Mouse (Mus musculus) midbrain, embryonic 13.5 days (tissue): ENCODE measurements around the gene Ninj2. TPM values are rescaled to one million over a fixed set of nuclear protein-coding genes. Genes with fewer than 3 reads are reported as not detected.

Experiments used
- ATAC-seq: fragments of 200-750 bp; cut with Nextera tagmentation; 2 replicates; pipeline ENCODE4 v1.8.0; 2017; ENCODE audit warnings: mild to moderate bottlenecking, moderate TSS enrichment, moderate library complexity
- H3K27ac ChIP-seq: fragments of 300-500 bp; sonication (generic); 2 replicates; pipeline ENCODE4 v1.5.1; 2015; ENCODE audit warnings: inconsistent platforms, mild to moderate bottlenecking, moderate library complexity
- H3K27me3 ChIP-seq: fragments of 300-500 bp; sonication (generic); 2 replicates; pipeline ENCODE4 v1.6.1; 2015; ENCODE audit warnings: mild to moderate bottlenecking, inconsistent platforms
- H3K36me3 ChIP-seq: fragments of 300-500 bp; sonication (generic); 2 replicates; pipeline ENCODE4 v1.6.1; 2015; ENCODE audit warnings: mild to moderate bottlenecking, inconsistent platforms
- H3K4me1 ChIP-seq: fragments of 300-500 bp; sonication (generic); replicated peaks from 2 replicates; pipeline ENCODE4 v1.6.1; 2015; ENCODE audit warnings: inconsistent platforms
- H3K4me2 ChIP-seq: fragments of 300-500 bp; sonication (generic); replicated peaks from 2 replicates; pipeline ENCODE4 v1.6.1; 2015; ENCODE audit warnings: moderate library complexity, mild to moderate bottlenecking, inconsistent platforms
- H3K4me3 ChIP-seq: fragments of 300-500 bp; sonication (generic); replicated peaks from 2 replicates; pipeline ENCODE4 v1.5.1; 2015; ENCODE audit warnings: mild to moderate bottlenecking, inconsistent platforms
- H3K9ac ChIP-seq: fragments of 300-500 bp; sonication (generic); replicated peaks from 2 replicates; pipeline ENCODE4 v1.6.1; 2015; ENCODE audit warnings: mild to moderate bottlenecking, inconsistent platforms
- H3K9me3 ChIP-seq: fragments of 300-500 bp; sonication (generic); 2 replicates; pipeline ENCODE4 v1.6.1; 2016; ENCODE audit warnings: mild to moderate bottlenecking, inconsistent platforms
- WGBS: fragments of 180-500 bp; shearing (Covaris S2); methylation state at CpG from one replicate; pipeline ENCODE4 v1.1.7; 2015; 5-methylcytosine and 5-hydroxymethylcytosine counted together
- polyA plus RNA-seq: library from polyadenylated mRNA; unstranded; fragments of >200 nt; fragmentation: Nextera tagmentation; extraction: Ambion mirVana; gene quantifications from 2 replicates; pipeline ENCODE4 v1.2.1, GENCODE M21; 2015

Gene Ninj2
- polyA plus RNA-seq, 1 experiment from 2014 or later = not detected

DNA sequence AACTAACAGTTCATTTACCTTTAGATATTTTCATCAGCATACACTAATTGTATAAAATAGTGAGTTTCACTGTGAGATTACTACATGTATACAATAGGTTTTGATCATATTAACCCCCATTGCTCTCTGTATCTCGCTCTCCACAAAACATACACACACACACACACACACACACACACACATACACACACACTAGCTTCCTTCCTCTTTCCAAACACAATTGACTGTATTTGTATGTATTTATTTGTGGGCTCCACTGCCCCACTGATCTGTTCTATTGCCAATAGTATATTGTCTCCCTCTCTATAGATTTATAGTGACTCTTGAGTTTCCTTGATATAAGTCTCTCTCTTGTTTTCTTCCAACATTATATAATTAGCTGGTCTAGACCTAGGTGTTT lies 2.4 kb downstream of the Ninj2 start:
- H3K9me3 ChIP-seq = no peaks in the 10 kb centered on the region
- H3K4me3 ChIP-seq = no peak overlapping the region
- 100% methylated on average over 1 of the region's 1 CpGs for WGBS

DNA sequence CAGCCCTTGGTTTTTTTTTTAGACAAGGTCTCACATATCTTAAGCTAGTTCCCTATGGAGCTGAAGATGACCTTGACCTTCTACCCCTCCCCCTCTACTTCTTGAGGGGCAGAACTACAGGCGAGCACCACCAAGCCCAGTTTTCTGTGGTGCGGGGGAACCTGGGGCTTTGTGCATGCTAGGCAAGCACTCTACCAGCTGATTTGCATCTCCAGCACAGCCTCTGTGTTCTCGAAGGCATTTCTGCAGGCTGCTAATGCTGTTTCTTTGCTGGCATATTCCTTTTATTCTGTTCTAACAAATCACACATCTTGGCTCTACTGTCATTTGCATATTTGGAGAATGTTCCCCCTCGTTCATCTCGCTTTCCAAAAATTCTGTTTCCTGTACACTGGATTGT lies 6.2 kb downstream of the Ninj2 start:
- Histone ChIP-seq H3K9ac (no peak overlapping the region), H3K4me1 (no peaks in the 10 kb centered on the region), H3K27me3 (no peaks in the 10 kb centered on the region), H3K9me3 (no peaks in the 10 kb centered on the region), H3K4me3 (no peak overlapping the region), H3K4me2 (no peak overlapping the region), H3K36me3 (no peaks in the 10 kb centered on the region), H3K27ac (no peak overlapping the region)
- 78% methylated on average over 5 of the region's 5 CpGs for WGBS
- no peak for ATAC-seq

More for the DNA sequence above, 2.4 kb downstream of the Ninj2 start:
- Histone ChIP-seq H3K36me3 (no peaks in the 10 kb centered on the region), H3K4me1 (no peaks in the 10 kb centered on the region; the same call in 1 of the 2 replicates), H3K4me2 (no peak overlapping the region), H3K27ac (no peak overlapping the region), H3K9ac (no peak overlapping the region), H3K27me3 (no peaks in the 10 kb centered on the region)
- no peak for ATAC-seq

DNA sequence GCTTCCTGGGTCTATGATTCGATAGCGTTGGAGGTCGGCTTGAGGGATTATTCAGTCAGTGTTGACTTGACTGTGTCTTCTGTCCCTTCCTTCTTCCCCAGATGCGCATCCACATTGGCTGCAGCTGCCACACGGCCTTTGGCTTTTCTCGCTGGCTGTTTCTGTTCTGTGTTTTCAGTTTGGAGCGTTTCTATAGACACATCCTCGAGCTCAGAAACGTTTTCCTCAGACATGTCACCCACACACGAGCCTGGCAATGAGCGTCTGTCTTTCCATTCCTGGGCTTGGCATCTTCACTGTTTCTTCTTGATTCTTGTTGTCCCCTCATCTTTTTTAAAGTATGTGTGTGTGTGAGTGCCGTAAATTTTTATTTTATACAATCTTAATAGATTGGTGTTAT lies 8.1 kb downstream of the Ninj2 start:
- H3K4me3 ChIP-seq = no peak overlapping the region
- no peak for ATAC-seq

DNA sequence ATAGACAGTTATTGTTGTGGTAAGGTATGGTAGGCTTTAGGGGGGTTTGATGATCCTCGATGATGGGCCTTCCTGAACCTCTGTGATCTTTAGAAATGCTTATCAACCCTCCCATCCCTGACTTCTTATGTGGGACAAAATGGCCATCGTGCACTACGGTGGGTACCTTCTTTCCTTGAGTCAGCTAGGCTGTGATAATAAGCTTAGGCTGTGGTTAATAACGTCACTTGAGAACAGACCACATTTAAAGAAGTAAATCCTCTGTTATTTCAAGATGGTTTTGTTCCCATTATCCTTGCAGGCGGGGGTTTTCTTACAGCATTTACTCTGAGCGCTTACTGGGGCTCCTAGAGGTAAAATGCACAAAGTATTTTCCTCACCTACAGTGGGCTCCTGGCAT lies 8.8 kb downstream of the Ninj2 start:
- WGBS = 79% methylated on average over 6 of the region's 6 CpGs

More for the DNA sequence above, 8.1 kb downstream of the Ninj2 start:
- H3K9me3 ChIP-seq = no peaks in the 10 kb centered on the region
- no peak overlapping the region for H3K27ac ChIP-seq
- H3K4me1 ChIP-seq = no peaks in the 10 kb centered on the region
- no peak overlapping the region for H3K4me2 ChIP-seq
- WGBS = 81% methylated on average over 12 of the region's 12 CpGs
- no peak overlapping the region for H3K9ac ChIP-seq
- no peaks in the 10 kb centered on the region for H3K36me3 ChIP-seq
- H3K27me3 ChIP-seq = no peaks in the 10 kb centered on the region

GRCm38 (mm10) chr6:120103104-120103503 lies 10.0 kb downstream of the Ninj2 start:
- Histone ChIP-seq H3K36me3 (no peaks in the 10 kb centered on the region), H3K9me3 (no peaks in the 10 kb centered on the region), H3K4me1 (no peaks in the 10 kb centered on the region), H3K4me2 (no peak overlapping the region), H3K27ac (no peak overlapping the region), H3K4me3 (no peak overlapping the region), H3K9ac (no peak overlapping the region), H3K27me3 (no peaks in the 10 kb centered on the region)
- no peak for ATAC-seq
- 68% methylated on average over 1 of the region's 1 CpGs for WGBS

More for the DNA sequence above, 8.8 kb downstream of the Ninj2 start:
- no peaks in the 10 kb centered on the region for H3K27me3 ChIP-seq
- H3K9ac ChIP-seq = no peak overlapping the region
- H3K4me1 ChIP-seq = no peaks in the 10 kb centered on the region
- H3K4me2 ChIP-seq = no peak overlapping the region
- H3K4me3 ChIP-seq = no peak overlapping the region
- ATAC-seq = no peak
- H3K27ac ChIP-seq = no peak overlapping the region
- no peaks in the 10 kb centered on the region for H3K36me3 ChIP-seq
- H3K9me3 ChIP-seq = no peaks in the 10 kb centered on the region

GRCm38 (mm10) chr6:120105055-120105454 lies 11.9 kb downstream of the Ninj2 start:
- no peak overlapping the region for H3K4me3 ChIP-seq
- H3K9ac ChIP-seq = no peak overlapping the region
- H3K27me3 ChIP-seq = no peaks in the 10 kb centered on the region
- H3K36me3 ChIP-seq = no peaks in the 10 kb centered on the region
- ATAC-seq = no peak
- H3K27ac ChIP-seq = no peak overlapping the region
- no peaks in the 10 kb centered on the region for H3K4me1 ChIP-seq
- H3K4me2 ChIP-seq = no peak overlapping the region
- H3K9me3 ChIP-seq = no peaks in the 10 kb centered on the region

DNA sequence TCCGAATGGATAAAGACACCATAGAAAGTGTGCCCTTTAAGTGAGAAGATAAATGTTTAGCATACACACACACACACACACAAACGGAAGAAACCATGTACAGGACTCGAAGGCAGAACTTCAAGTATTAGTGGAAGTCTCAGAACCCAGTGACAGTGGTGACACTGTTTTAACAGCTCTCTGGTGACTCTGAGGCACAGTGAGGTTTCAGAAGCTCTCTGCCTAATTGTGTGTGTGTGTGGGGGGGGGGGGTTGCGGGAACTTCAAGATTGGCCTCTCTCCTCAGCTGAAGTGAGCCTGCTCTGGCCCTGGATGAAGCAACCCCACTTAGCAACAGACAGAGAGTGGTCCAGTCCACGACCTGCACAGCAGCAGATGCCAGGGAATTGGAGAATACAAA lies 14.4 kb downstream of the Ninj2 start:
- no peak overlapping the region for H3K9ac ChIP-seq
- peaks cover 13% of the 10 kb centered on the region for H3K4me1 ChIP-seq
- H3K4me3 ChIP-seq = no peak overlapping the region
- H3K9me3 ChIP-seq = no peaks in the 10 kb centered on the region
- WGBS = 81% methylated on average over 5 of the region's 5 CpGs
- no peak for ATAC-seq
- H3K27me3 ChIP-seq = no peaks in the 10 kb centered on the region
- H3K4me2 ChIP-seq = no peak overlapping the region
- H3K27ac ChIP-seq = no peak overlapping the region
- H3K36me3 ChIP-seq = no peaks in the 10 kb centered on the region

GRCm38 (mm10) chr6:120108061-120108460 lies 14.9 kb downstream of the Ninj2 start:
- Histone ChIP-seq H3K4me3 (no peak overlapping the region), H3K27me3 (no peaks in the 10 kb centered on the region), H3K36me3 (no peaks in the 10 kb centered on the region), H3K9ac (no peak overlapping the region), H3K9me3 (no peaks in the 10 kb centered on the region), H3K4me1 (peaks cover 14% of the 10 kb centered on the region), H3K27ac (no peak overlapping the region), H3K4me2 (no peak overlapping the region)
- no peak for ATAC-seq
- 78% methylated on average over 6 of the region's 6 CpGs for whole genome bisulfite sequencing

- Histone ChIP-seq H3K9me3 (no peaks in the 10 kb centered on the region), H3K36me3 (no peaks in the 10 kb centered on the region), H3K9ac (no peak overlapping the region), H3K4me2 (no peak overlapping the region), H3K27ac (no peak overlapping the region), H3K27me3 (no peaks in the 10 kb centered on the region), H3K4me3 (no peak overlapping the region), H3K4me1 (peaks cover 14% of the 10 kb centered on the region)
- no peak for ATAC-seq
- WGBS = 39% methylated on average over 7 of the region's 7 CpGs
Measured at GRCm38 (mm10) chr6:120109173-120109572, 16.0 kb downstream of the Ninj2 start.

DNA sequence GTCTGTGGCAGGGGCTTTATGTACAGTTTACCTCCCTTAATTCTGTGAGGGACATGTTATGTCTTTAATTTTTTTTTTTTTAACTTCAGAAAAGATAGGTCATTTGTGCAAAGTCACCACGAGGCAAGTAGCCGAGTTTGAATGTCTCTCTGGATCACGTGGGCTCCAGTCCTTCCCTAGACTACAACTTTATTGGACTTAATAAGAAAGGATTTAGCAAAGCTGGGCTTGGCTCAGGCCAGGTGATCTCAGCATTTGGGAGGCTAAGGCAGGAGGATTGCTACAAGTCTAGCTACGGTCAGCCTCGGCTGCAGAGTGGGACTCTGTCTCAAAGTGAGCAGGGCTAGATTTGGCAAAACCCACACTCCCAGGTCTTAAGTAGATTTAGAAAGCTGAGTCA lies 16.8 kb downstream of the Ninj2 start:
- no peak for ATAC-seq
- Histone ChIP-seq H3K27ac (no peak overlapping the region), H3K9ac (no peak overlapping the region), H3K4me2 (no peak overlapping the region), H3K9me3 (no peaks in the 10 kb centered on the region), H3K4me1 (peaks cover 17% of the 10 kb centered on the region), H3K27me3 (no peaks in the 10 kb centered on the region), H3K4me3 (no peak overlapping the region), H3K36me3 (no peaks in the 10 kb centered on the region)
- 80% methylated on average over 5 of the region's 5 CpGs for WGBS

GRCm38 (mm10) chr6:120110738-120111409 lies 17.7 kb downstream of the Ninj2 start:
- 63% methylated on average over 7 of the region's 7 CpGs for WGBS
- H3K27me3 ChIP-seq = no peaks in the 10 kb centered on the region

DNA sequence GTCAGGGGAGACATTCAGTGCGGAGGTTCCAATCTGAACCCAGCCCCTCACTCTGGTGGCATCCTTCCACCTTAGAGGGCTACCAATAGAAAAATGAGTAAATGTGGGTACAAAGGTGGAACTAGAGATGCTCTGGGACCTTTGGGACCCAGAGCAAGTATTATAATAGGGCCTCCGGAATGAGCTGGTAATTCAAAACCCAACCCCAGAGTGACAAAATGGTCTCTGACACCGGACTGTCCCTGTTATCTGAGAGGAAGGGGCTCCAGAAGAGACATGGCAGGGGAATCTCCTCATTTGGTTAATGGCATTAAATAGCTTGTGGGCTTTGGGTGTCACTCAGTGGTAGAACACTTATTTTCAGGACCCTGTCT lies 18.2 kb downstream of the Ninj2 start:
- ATAC-seq = no peak
- no peaks in the 10 kb centered on the region for H3K9me3 ChIP-seq
- no peak overlapping the region for H3K4me3 ChIP-seq
- no peak overlapping the region for H3K27ac ChIP-seq
- 80% methylated on average over 3 of the region's 3 CpGs for WGBS
- H3K4me1 ChIP-seq = peaks cover 17% of the 10 kb centered on the region
- H3K9ac ChIP-seq = no peak overlapping the region
- no peaks in the 10 kb centered on the region for H3K27me3 ChIP-seq
- H3K36me3 ChIP-seq = no peaks in the 10 kb centered on the region
- no peak overlapping the region for H3K4me2 ChIP-seq

More at GRCm38 (mm10) chr6:120110738-120111409, 17.7 kb downstream of the Ninj2 start:
- H3K4me2 ChIP-seq = no peak overlapping the region
- no peaks in the 10 kb centered on the region for H3K36me3 ChIP-seq
- H3K9ac ChIP-seq = no peak overlapping the region
- peaks cover 17% of the 10 kb centered on the region for H3K4me1 ChIP-seq
- no peaks in the 10 kb centered on the region for H3K9me3 ChIP-seq
- H3K4me3 ChIP-seq = no peak overlapping the region
- ATAC-seq = no peak
- H3K27ac ChIP-seq = no peak overlapping the region
